Mouse (Mus musculus) urinary bladder, adult 18-20 months (tissue): ENCODE data around the gene Ptcd2.
"Not testable (repeated sequence)": the region's sequence is repeated elsewhere in the genome, so short reads cannot be mapped to it uniquely, and the experiment has no call there.

Experiments used
- DNase-seq, 2 experiments: peaks; one replicate each; pipeline ENCODE4 v3.0.0; 2022; ENCODE audit warnings: low spot score in 2 of 2, mixed read lengths in 2 of 2

Gene Ptcd2

GRCm38 (mm10) chr13:99355861-99356260 lies 11.4 kb upstream of the Ptcd2 start:
- no peak for DNase-seq

- DNase-seq = no peak
Observed at GRCm38 (mm10) chr13:99355072-99355471, 10.6 kb upstream of the Ptcd2 start.

- no peak for DNase-seq
Observed at GRCm38 (mm10) chr13:99353490-99353851, 9.0 kb upstream of the Ptcd2 start.

DNA sequence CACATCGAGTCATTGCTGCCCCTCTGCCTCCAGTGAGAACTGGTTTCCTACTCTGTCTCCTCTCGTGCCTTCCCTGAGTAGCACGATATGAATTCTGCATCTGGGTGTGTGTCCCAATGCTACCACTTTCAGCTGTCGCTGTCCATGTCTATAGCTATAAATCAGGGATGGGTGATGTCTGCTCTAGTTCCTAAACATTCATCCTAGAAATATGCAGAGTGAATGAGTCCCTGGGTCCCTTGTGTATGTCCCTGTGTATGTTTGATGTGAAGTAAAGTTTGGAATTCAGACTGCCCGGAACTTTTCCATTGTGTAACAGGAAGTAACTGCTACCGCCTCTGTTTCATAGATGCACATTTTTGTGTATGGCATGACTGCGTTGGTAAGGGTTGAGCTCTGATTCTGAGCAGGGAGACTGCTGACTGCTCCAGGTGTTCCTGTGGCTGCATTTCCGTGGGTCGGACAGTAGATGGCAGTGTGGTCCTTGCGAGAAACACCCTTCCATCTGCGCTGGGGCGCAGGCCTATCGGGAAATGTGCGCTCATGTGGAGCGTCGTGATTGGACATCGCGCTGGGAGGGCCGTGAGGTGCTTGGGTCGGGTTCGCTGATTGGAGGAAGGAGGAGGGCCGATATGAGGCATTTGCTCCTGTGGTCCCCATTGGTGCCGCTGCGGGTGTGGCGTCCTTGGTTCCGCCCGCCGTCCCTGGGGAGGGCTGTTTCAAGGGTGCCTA lies 8.4 kb upstream of the Ptcd2 start:
- peak; percentile 65 to 93 for DNase-seq

DNA sequence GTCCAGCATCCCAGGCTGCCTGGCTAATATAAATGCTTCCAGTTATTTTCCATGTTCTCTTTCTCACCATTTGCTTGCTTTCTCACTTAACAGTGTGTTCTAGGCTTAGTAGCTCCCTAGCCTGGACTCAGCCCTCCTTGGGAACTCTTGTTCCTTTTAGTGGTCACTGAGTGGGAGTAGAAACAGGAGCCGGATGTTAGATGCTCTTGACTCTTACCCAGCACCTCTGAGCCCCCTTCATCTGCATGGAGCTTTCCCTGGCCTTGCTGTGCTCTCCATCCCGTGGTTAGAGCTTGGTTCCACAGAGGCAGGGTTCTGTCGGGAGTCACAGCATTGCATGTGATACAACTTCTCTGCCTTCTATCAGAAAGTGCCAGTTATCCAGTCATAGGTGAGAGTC lies 7.1 kb upstream of the Ptcd2 start:
- no peak for DNase-seq

- no peak for DNase-seq
Observed at GRCm38 (mm10) chr13:99351186-99351585, 6.7 kb upstream of the Ptcd2 start.

GRCm38 (mm10) chr13:99350009-99350408 lies 5.5 kb upstream of the Ptcd2 start:
- DNase-seq = no peak

- no peak for DNase-seq
Observed at GRCm38 (mm10) chr13:99343876-99344598, 468 bp downstream of the Ptcd2 start.

- no peak for DNase-seq
Observed at GRCm38 (mm10) chr13:99341504-99341903, 3.0 kb downstream of the Ptcd2 start.

DNA sequence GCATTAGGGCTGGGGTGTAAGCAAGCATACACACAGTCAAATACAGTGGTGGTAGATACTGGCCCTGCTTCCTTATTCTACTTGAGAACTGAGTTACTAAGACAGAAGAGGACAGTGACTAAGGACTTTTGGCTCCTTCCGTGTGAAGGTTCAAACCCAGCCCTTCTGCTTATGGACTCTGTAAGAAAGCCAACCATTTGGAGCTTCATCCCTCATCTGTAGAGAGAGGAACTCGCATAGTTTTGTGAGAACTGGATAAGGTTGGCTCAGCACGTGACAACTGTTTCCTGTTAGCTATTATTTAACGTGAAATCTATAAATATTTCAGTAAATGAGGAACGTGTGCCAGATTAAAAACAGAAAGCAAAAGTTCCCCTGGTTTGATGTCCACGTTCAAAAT lies 7.0 kb downstream of the Ptcd2 start:
- no peak for DNase-seq

DNA sequence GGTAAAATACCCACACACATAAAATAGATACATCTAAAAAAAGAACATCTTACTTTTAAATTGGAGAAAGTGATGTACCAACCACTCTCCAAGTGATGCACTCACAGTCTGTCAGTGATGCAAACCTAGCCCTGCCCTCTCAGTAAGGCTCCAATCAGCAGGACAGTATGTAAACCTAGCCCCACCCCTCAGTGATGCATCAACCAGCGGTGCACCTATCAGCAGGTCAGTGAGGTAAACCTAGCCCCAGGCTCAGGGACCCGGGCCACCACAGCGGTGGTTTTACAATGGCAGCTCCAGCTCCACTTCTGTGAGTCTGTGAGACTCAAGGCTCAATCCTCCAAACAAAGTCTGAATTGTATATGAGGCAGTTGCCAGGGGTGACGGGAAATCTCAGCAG lies 13.2 kb downstream of the Ptcd2 start:
- DNase-seq = no peak

- not testable (repeated sequence) for DNase-seq
Observed at GRCm38 (mm10) chr13:99324337-99324685, 20.2 kb downstream of the Ptcd2 start.

- no peak for DNase-seq
Observed at GRCm38 (mm10) chr13:99323632-99324336, 20.7 kb downstream of the Ptcd2 start.

DNA sequence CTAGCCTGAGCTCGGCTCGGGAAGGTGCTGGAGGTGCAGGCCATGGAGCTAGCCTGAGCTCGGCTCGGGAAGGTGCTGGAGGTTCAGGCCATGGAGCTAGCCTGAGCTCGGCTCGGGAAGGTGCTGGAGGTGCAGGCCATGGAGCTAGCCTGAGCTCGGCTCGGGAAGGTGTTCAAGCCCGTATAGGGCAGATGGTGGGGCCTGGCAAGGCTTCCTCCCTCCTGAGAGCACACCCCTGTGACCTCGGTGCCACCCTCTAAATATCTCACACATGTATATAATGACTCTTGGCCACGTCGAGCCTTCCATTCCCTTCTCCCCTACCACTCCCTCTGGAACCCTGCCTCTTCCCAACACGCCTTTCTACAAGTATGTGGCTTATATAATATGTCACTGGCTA lies 21.6 kb downstream of the Ptcd2 start:
- not testable (repeated sequence) for DNase-seq

DNA sequence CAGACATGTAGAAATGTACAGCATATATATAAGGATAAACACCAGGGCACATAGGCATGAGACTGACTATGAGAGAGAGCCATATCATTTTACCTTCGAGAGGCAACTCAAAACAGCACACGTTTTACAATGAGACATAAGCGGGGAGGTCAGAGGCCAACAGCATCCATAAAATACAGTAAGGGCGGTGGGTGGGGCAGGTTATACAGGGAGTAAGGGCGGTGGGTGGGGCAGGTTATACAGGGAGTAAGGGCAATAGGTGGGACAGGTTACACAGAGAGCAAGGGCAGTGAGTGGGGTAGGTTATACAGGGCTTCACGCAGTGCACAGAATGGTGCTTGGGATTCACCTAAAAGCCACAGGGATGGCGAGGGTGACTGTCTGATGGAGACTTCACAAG lies 24.1 kb downstream of the Ptcd2 start:
- DNase-seq = no peak

GRCm38 (mm10) chr13:99317058-99317457 lies 27.4 kb downstream of the Ptcd2 start:
- DNase-seq = no peak

GRCm38 (mm10) chr13:99316366-99316765 lies 28.1 kb downstream of the Ptcd2 start:
- DNase-seq = no peak

- no peak for DNase-seq
Observed at GRCm38 (mm10) chr13:99314657-99315181, 29.8 kb downstream of the Ptcd2 start.

GRCm38 (mm10) chr13:99314098-99314497 lies 30.4 kb downstream of the Ptcd2 start:
- no peak for DNase-seq

- DNase-seq = peak in 1 of 2 experiments; percentile 23
Observed at GRCm38 (mm10) chr13:99308393-99308792, 36.1 kb downstream of the Ptcd2 start.

DNA sequence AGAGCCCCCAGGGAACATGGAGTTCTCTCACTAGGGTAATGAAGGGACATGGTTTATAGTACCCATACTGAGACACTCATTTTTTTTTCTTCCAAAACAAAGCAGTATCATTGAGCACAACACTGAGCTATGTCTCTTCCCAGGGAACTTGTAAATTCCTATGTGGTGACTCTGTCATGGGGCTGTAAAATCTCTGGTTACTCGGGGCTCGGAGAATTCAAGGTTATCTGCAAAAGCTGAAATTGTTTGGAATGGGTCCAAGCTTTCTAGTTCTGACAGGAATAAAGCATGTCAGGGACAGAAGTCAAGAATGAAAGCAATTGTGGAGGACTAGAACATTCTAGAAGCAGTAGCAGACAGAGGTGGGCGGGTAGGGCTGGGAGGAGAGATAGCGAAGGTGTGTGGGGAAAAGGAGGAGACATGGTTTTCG lies 36.6 kb downstream of the Ptcd2 start:
- peak in 1 of 2 experiments; percentile 39 for DNase-seq

GRCm38 (mm10) chr13:99306164-99306563 lies 38.3 kb downstream of the Ptcd2 start:
- no peak for DNase-seq
